Mouse (Mus musculus): ENCODE measurements around the gene Paxx. TPM values are rescaled to one million over a fixed set of nuclear protein-coding genes. Genes with fewer than 3 reads are reported as not detected.

Paxx gene
- polyA plus RNA-seq, 1 experiment from 2014 or later = 67.4 TPM

GRCm38 (mm10) chr2:25465256-25465655 lies 4.4 kb upstream of the Paxx start:
- 66% methylated on average over 2 of the region's 2 CpGs for WGBS
- H3K27me3 ChIP-seq (replicated peaks; ENCODE audit: insufficient read depth, low read length) = no peaks in the 10 kb centered on the region
- H3K4me1 ChIP-seq (ENCODE audit: insufficient read depth, low read depth, low read length) = peaks cover under 1% of the 10 kb centered on the region; the same call in 1 of the 2 replicates
- H3K4me2 ChIP-seq (replicated peaks; ENCODE audit: low read depth, low read length) = no peak overlapping the region
- no peak for TF ChIP-seq CTCF (IDR thresholded peaks at IDR 0.05)
- TF ChIP-seq EP300 (IDR thresholded peaks at IDR 0.05) = no peak
- no peak overlapping the region for H3K4me3 ChIP-seq (ENCODE audit: low read depth, low read length)
- H3K9me3 ChIP-seq (ENCODE audit: low read length) = no peaks in the 10 kb centered on the region
- no peak for ATAC-seq
- no peak overlapping the region for H3K9ac ChIP-seq (replicated peaks; ENCODE audit: low read depth)
- H3K27ac ChIP-seq (ENCODE audit: low read length) = no peak overlapping the region
- DNase-seq (ENCODE audit: low spot score) = no peak
- no peaks in the 10 kb centered on the region for H3K36me3 ChIP-seq (ENCODE audit: insufficient read depth, low read length)

GRCm38 (mm10) chr2:25463630-25464029 lies 2.7 kb upstream of the Paxx start:
- DNase-seq (ENCODE audit: low spot score) = no peak
- Histone ChIP-seq H3K9me3 (ENCODE audit: low read length) (no peaks in the 10 kb centered on the region), H3K27me3 (replicated peaks; ENCODE audit: insufficient read depth, low read length) (no peaks in the 10 kb centered on the region), H3K4me1 (ENCODE audit: insufficient read depth, low read depth, low read length) (peaks cover 8% of the 10 kb centered on the region; the same call in 1 of the 2 replicates), H3K4me2 (replicated peaks; ENCODE audit: low read depth, low read length) (no peak overlapping the region), H3K9ac (replicated peaks; ENCODE audit: low read depth) (no peak overlapping the region), H3K27ac (ENCODE audit: low read length) (no peak overlapping the region), H3K4me3 (ENCODE audit: low read depth, low read length) (no peak overlapping the region), H3K36me3 (ENCODE audit: insufficient read depth, low read length) (no peaks in the 10 kb centered on the region)
- ATAC-seq = no peak
- 77% methylated on average over 3 of the region's 3 CpGs for WGBS
- TF ChIP-seq EP300 (IDR thresholded peaks at IDR 0.05) (no peak), CTCF (IDR thresholded peaks at IDR 0.05) (no peak)

GRCm38 (mm10) chr2:25461407-25461806 lies 513 bp upstream of the Paxx start:
- no peak for TF ChIP-seq CTCF (IDR thresholded peaks at IDR 0.05)
- TF ChIP-seq EP300 (IDR thresholded peaks at IDR 0.05) = no peak
- Histone ChIP-seq H3K36me3 (ENCODE audit: insufficient read depth, low read length) (no peaks in the 10 kb centered on the region), H3K4me1 (ENCODE audit: insufficient read depth, low read depth, low read length) (peaks cover 8% of the 10 kb centered on the region; the same call in 1 of the 2 replicates), H3K4me2 (replicated peaks; ENCODE audit: low read depth, low read length) (peak overlapping the region; percentile 76), H3K4me3 (ENCODE audit: low read depth, low read length) (peak overlapping the region; percentile 68), H3K27me3 (replicated peaks; ENCODE audit: insufficient read depth, low read length) (no peaks in the 10 kb centered on the region), H3K27ac (ENCODE audit: low read length) (peak overlapping the region; percentile 71), H3K9ac (replicated peaks; ENCODE audit: low read depth) (no peak overlapping the region), H3K9me3 (ENCODE audit: low read length) (no peaks in the 10 kb centered on the region)
- DNase-seq (ENCODE audit: low spot score) (no peak), ATAC-seq (no peak)
- 13% methylated on average over 3 of the region's 3 CpGs for WGBS

GRCm38 (mm10) chr2:25460135-25460534 lies 759 bp downstream of the Paxx start:
- 30% methylated on average over 5 of the region's 5 CpGs for WGBS
- ATAC-seq (no peak), DNase-seq (ENCODE audit: low spot score) (no peak)
- TF ChIP-seq EP300 (IDR thresholded peaks at IDR 0.05) (no peak), CTCF (IDR thresholded peaks at IDR 0.05) (no peak)
- peaks cover 8% of the 10 kb centered on the region; the same call in 1 of the 2 replicates for H3K4me1 ChIP-seq (ENCODE audit: insufficient read depth, low read depth, low read length)
- H3K4me2 ChIP-seq (replicated peaks; ENCODE audit: low read depth, low read length) = peak overlapping the region; percentile 76
- no peaks in the 10 kb centered on the region for H3K9me3 ChIP-seq (ENCODE audit: low read length)
- no peaks in the 10 kb centered on the region for H3K27me3 ChIP-seq (replicated peaks; ENCODE audit: insufficient read depth, low read length)
- H3K36me3 ChIP-seq (ENCODE audit: insufficient read depth, low read length) = no peaks in the 10 kb centered on the region
- peak overlapping the region; percentile 93 for H3K27ac ChIP-seq (ENCODE audit: low read length)
- H3K9ac ChIP-seq (replicated peaks; ENCODE audit: low read depth) = peak overlapping the region; percentile 54
- peak overlapping the region; percentile 68 for H3K4me3 ChIP-seq (ENCODE audit: low read depth, low read length)

- Histone ChIP-seq H3K27ac (ENCODE audit: low read length) (peak overlapping the region; percentile 96), H3K9ac (replicated peaks; ENCODE audit: low read depth) (no peak overlapping the region), H3K27me3 (replicated peaks; ENCODE audit: insufficient read depth, low read length) (no peaks in the 10 kb centered on the region), H3K4me2 (replicated peaks; ENCODE audit: low read depth, low read length) (peak overlapping the region; percentile 76), H3K4me3 (ENCODE audit: low read depth, low read length) (no peak overlapping the region), H3K9me3 (ENCODE audit: low read length) (no peaks in the 10 kb centered on the region), H3K36me3 (ENCODE audit: insufficient read depth, low read length) (no peaks in the 10 kb centered on the region), H3K4me1 (ENCODE audit: insufficient read depth, low read depth, low read length) (peaks cover 8% of the 10 kb centered on the region; the same call in 1 of the 2 replicates)
- 41% methylated on average over 5 of the region's 5 CpGs for WGBS
- peak; percentile 87 for DNase-seq (ENCODE audit: low spot score)
- TF ChIP-seq CTCF (IDR thresholded peaks at IDR 0.05) (peak; percentile 54), EP300 (IDR thresholded peaks at IDR 0.05) (0 out of 2 replicates have a peak, but pooled peaks have one; percentile 19)
- ATAC-seq = peak; percentile 45
Measured at GRCm38 (mm10) chr2:25458911-25459310, 2.0 kb downstream of the Paxx start.

- ATAC-seq (peak; percentile 64), DNase-seq (ENCODE audit: low spot score) (peak; percentile 93)
- Histone ChIP-seq H3K4me1 (ENCODE audit: insufficient read depth, low read depth, low read length) (peaks cover 8% of the 10 kb centered on the region; the same call in 1 of the 2 replicates), H3K9me3 (ENCODE audit: low read length) (no peaks in the 10 kb centered on the region), H3K27me3 (replicated peaks; ENCODE audit: insufficient read depth, low read length) (no peaks in the 10 kb centered on the region), H3K4me2 (replicated peaks; ENCODE audit: low read depth, low read length) (peak overlapping the region; percentile 54), H3K9ac (replicated peaks; ENCODE audit: low read depth) (peak overlapping the region; percentile 63), H3K27ac (ENCODE audit: low read length) (peak overlapping the region; percentile 96), H3K36me3 (ENCODE audit: insufficient read depth, low read length) (no peaks in the 10 kb centered on the region), H3K4me3 (ENCODE audit: low read depth, low read length) (peak overlapping the region; percentile 34)
- 65% methylated on average over 9 of the region's 9 CpGs for WGBS
- no peak for TF ChIP-seq CTCF (IDR thresholded peaks at IDR 0.05)
- peak; percentile 92 for TF ChIP-seq EP300 (IDR thresholded peaks at IDR 0.05)
Measured at GRCm38 (mm10) chr2:25457022-25457896, 3.6 kb downstream of the Paxx start.

Measured in lung, postnatal 0 days (tissue).